Mouse (Mus musculus): Measurements from ENCODE around the gene Med27. TPM values are rescaled to one million over a fixed set of nuclear protein-coding genes. Genes with fewer than 3 reads are reported as not detected.
A peak's percentile ranks its signal among the peaks of the same experiment; 100 is the strongest.

Gene Med27
- total RNA-seq, 2 experiments from 2014 or later = 38.9 to 39.3 TPM

DNA sequence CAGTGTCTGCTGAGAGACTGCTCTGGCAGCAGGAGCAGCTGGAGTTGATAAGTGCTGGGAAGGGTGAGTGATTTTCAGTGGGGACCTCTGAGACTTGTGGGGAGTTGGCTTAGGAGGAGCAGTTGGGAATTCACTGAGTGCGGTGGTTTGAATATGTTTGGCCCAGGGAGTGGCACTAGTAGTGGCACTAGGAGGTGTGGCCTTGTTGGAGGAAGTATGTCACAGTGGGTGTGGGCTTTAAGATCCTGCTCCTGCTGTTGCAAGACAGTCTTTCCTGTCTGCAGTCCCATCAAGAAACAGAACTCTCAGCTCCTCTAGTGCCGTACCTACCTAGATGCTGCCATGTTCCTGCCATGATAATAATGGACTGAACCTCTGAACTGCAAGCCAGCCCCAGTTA, 115.2 kb downstream of the Med27 start:
- Histone ChIP-seq H3K4me3 (no peak overlapping the region), H3K27ac (no peak overlapping the region)
- no peak for TF ChIP-seq CTCF (IDR thresholded peaks at IDR 0.05)
- intact Hi-C loops (cut with DNase I) = no loop called here
- no peak for DNase-seq (ENCODE audit: extremely low spot score in 1 of 2, low spot score in 2 of 2)

GRCm38 (mm10) chr2:29463039-29463585, 116.5 kb downstream of the Med27 start:
- DNase-seq (ENCODE audit: extremely low spot score in 1 of 2, low spot score in 2 of 2) = no peak
- intact Hi-C loops (cut with DNase I) = no loop called here
- Histone ChIP-seq H3K4me3 (no peak overlapping the region), H3K27ac (no peak overlapping the region)
- no peak for TF ChIP-seq CTCF (IDR thresholded peaks at IDR 0.05)

GRCm38 (mm10) chr2:29464851-29465648, 118.4 kb downstream of the Med27 start:
- peak overlapping the region; percentile 51; the same call in 1 of the 2 replicates for H3K27ac ChIP-seq
- peak in 1 of 2 experiments; percentile 51 for DNase-seq (ENCODE audit: extremely low spot score in 1 of 2, low spot score in 2 of 2)
- intact Hi-C loops (cut with DNase I) = loop anchor here (5.0 kb wide), 4 partner anchors 63 to 228 kb away; partner anchors contain the start of genes Med27 and Ntng2
- TF ChIP-seq CTCF (IDR thresholded peaks at IDR 0.05) = no peak
- H3K4me3 ChIP-seq = no peak overlapping the region

GRCm38 (mm10) chr2:29465649-29466137, 119.1 kb downstream of the Med27 start:
- intact Hi-C loops (cut with DNase I) = loop anchor here (5.0 kb wide), 4 partner anchors 63 to 228 kb away; partner anchors contain the start of genes Med27 and Ntng2
- DNase-seq (ENCODE audit: extremely low spot score in 1 of 2, low spot score in 2 of 2) = no peak
- no peak for TF ChIP-seq CTCF (IDR thresholded peaks at IDR 0.05)
- peak overlapping the region; percentile 51 for H3K27ac ChIP-seq
- H3K4me3 ChIP-seq = no peak overlapping the region

- Histone ChIP-seq H3K4me3 (no peak overlapping the region), H3K27ac (peak overlapping the region; percentile 51; the same call in 1 of the 2 replicates)
- intact Hi-C loops (cut with DNase I) = loop anchor here (5.0 kb wide), 4 partner anchors 64 to 229 kb away; partner anchors contain the start of genes Med27 and Ntng2
- TF ChIP-seq CTCF (IDR thresholded peaks at IDR 0.05) = no peak
- DNase-seq (ENCODE audit: extremely low spot score in 1 of 2, low spot score in 2 of 2) = no peak
These were observed 119.8 kb downstream of the Med27 start for GRCm38 (mm10) chr2:29466396-29466795.

DNA sequence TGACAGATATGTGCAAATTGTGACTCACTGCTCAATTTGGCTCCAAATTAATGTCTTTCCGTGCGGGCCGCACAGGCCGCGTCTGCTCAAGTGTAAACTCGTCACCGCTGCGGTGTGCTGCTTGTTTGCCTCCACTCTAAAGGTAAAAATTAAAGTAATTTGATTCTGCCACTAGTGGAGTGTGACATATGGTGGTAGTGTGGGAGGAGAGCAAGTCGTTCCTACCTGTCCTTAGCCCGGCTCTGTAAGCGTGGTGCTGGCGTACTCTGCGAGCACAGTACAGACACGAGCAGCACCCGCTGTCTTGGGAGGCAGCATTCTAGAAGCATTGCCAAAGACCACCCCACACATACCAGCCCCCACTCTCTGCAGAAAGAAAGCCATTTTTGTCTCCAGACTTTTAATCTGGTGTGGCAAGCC, 121.9 kb downstream of the Med27 start:
- H3K4me3 ChIP-seq = no peak overlapping the region
- peak; percentile 56 to 61 for DNase-seq (ENCODE audit: extremely low spot score in 1 of 2, low spot score in 2 of 2)
- intact Hi-C loops (cut with DNase I) = loop anchor here (1.0 to 5.0 kb wide), 6 partner anchors 66 to 231 kb away; partner anchors contain the start of genes Med27 and Ntng2
- peak overlapping the region; percentile 55; the same call in 1 of the 2 replicates for H3K27ac ChIP-seq
- no peak for TF ChIP-seq CTCF (IDR thresholded peaks at IDR 0.05)

- intact Hi-C loops (cut with DNase I) = no loop called here
- H3K27ac ChIP-seq = no peak overlapping the region
- TF ChIP-seq CTCF (IDR thresholded peaks at IDR 0.05) = no peak
- H3K4me3 ChIP-seq = no peak overlapping the region
- no peak for DNase-seq (ENCODE audit: extremely low spot score in 1 of 2, low spot score in 2 of 2)
These were observed 126.4 kb downstream of the Med27 start for GRCm38 (mm10) chr2:29472952-29473437.

GRCm38 (mm10) chr2:29473907-29474306, 127.3 kb downstream of the Med27 start:
- Histone ChIP-seq H3K4me3 (no peak overlapping the region), H3K27ac (no peak overlapping the region)
- no peak for DNase-seq (ENCODE audit: extremely low spot score in 1 of 2, low spot score in 2 of 2)
- TF ChIP-seq CTCF (IDR thresholded peaks at IDR 0.05) = no peak
- intact Hi-C loops (cut with DNase I) = no loop called here

DNA sequence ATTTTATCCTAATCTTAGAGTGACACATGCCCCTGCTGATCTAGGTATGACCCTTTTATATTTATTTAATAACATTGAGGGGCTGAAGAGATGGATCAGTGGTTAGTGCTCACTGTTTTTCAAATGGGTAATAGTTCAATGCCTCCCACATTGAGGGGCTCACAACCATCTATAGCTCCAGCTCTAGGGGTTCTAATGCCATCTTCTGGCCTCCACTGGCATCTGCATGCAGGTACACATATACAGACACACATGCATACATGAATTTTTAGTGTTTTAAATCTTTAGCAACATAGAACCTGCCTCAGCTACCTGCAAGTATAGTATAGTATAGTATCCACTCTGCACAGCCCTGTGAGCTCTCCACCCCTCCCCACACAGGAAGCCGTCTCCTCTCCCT, 130.1 kb downstream of the Med27 start:
- no peak overlapping the region for H3K27ac ChIP-seq
- intact Hi-C loops (cut with DNase I) = no loop called here
- TF ChIP-seq CTCF (IDR thresholded peaks at IDR 0.05) = peak; percentile 13
- DNase-seq (ENCODE audit: extremely low spot score in 1 of 2, low spot score in 2 of 2) = no peak
- no peak overlapping the region for H3K4me3 ChIP-seq

DNA sequence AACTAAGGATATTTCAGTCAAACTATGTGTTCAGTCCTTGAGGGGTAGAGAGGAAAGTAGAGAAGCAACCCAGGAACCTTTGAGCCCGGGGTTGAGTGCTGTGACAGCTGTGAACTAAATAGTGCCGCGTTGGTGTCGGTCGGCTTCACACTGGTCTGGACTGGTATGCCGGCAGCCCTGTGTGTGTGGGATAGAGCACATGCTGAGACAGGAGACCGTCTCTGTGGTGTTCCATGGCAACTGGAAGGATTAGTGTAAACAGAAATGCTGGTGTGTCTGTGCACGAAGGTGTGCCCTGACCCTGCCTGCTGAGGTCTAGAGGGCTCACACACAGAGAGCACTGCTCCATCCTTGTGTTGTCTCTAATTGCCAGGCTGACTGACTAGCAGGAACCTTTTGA, 135.2 kb downstream of the Med27 start:
- intact Hi-C loops (cut with DNase I) = no loop called here
- no peak for DNase-seq (ENCODE audit: extremely low spot score in 1 of 2, low spot score in 2 of 2)
- no peak overlapping the region for H3K4me3 ChIP-seq
- no peak for TF ChIP-seq CTCF (IDR thresholded peaks at IDR 0.05)
- H3K27ac ChIP-seq = no peak overlapping the region

DNA sequence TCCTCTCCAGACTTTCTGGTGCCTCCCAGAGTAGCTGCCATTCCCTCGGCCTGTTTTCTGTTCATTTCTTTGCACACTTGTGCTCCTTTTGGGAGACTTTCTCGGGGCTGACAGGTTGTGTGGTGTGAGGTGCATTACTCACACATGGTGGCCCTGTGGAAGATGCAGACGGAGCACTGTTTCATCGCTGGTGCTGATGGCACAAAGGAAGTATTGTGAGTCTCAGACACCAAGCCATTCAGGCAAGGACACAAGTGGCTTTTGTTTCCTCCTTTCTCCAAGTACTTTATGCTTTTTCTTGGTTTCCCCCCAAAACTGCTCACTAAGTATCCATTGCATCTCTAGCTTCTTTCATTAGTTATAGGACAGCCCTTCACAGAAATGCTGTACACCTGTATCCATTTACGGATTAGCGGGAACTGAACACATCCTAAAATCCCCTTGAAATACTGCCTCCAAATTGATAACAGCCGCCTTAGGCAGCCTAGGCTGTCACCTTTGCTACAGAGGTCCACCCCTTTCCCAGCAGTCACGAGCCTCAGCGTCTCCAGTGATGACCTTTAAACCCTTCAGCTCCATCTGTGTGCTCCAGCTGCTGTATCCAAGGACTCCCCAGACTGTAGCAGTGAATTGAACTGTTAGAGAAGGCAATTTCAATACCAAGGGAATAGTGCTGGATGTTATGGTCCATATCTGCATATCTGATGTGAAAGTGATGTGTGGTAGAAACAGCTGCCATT, 136.5 kb downstream of the Med27 start:
- intact Hi-C loops (cut with DNase I) = no loop called here
- no peak for TF ChIP-seq CTCF (IDR thresholded peaks at IDR 0.05)
- Histone ChIP-seq H3K27ac (no peak overlapping the region), H3K4me3 (no peak overlapping the region)
- DNase-seq (ENCODE audit: extremely low spot score in 1 of 2, low spot score in 2 of 2) = no peak

Data from left cerebral cortex, adult 2 months (tissue).